Mouse (Mus musculus) heart, postnatal 0 days (tissue): Measurements from ENCODE around the gene Nectin1.

Experiments used
- CTCF ChIP-seq: IDR thresholded peaks from 2 replicates; pipeline ENCODE4 v1.5.1; 2016; ENCODE audit warnings: antibody characterized with exemption, control low read depth, low read depth
- EP300 ChIP-seq: IDR thresholded peaks from 2 replicates; pipeline ENCODE4 v1.6.1; 2016; ENCODE audit warnings: antibody characterized with exemption, low read depth

- TF ChIP-seq CTCF (no peak), EP300 (no peak)
These were observed 30.4 kb upstream of the Nectin1 start for GRCm38 (mm10) chr9:43713432-43713831.
